Mouse (Mus musculus) monocyte, adult 5-6 weeks (primary cell): Measurements from ENCODE around the gene Npepps. TPM values are rescaled to one million over a fixed set of nuclear protein-coding genes. Genes with fewer than 3 reads are reported as not detected.
"Not testable (repeated sequence)": the region's sequence is repeated elsewhere in the genome, so short reads cannot be mapped to it uniquely, and the experiment has no call there.

ENCODE experiments used
- ATAC-seq: fragments of 153-309, 156-312 bp; replicated peaks from 2 replicates; pipeline ENCODE4 v1.8.0; 2017; ENCODE audit warnings: mild to moderate bottlenecking; ENCODE audit not compliant: low TSS enrichment, insufficient number of reproducible peaks, severe bottlenecking, poor library complexity, low FRiP score
- total RNA-seq: library from RNA; stranded (forward); fragments of 200-1000, 200-491, 200-594 nt; gene quantifications from 3 replicates; pipeline ENCODE4 v1.2.3, GENCODE M21; 2017

Npepps gene
- total RNA-seq, 1 experiment from 2014 or later, result 23.9 TPM

DNA sequence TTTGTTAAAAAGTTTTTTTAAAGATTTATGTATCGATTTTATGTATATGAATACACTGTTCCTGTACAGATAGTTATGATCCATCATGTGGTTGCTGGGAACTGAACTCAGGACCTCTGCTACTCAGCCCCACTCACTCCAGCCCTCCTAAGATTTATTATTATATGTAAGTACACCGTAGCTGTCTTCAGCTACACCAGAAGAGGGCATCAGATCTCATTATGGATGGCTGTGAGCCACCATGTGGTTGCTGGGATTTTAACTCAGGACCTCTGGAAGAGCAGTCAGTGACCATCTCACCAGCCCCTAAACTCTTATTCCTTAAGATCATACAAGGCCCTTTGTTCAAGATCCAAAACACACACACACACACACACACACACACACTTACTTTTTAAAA is 10.4 kb downstream of the Npepps start:
- not testable (repeated sequence) for ATAC-seq

DNA sequence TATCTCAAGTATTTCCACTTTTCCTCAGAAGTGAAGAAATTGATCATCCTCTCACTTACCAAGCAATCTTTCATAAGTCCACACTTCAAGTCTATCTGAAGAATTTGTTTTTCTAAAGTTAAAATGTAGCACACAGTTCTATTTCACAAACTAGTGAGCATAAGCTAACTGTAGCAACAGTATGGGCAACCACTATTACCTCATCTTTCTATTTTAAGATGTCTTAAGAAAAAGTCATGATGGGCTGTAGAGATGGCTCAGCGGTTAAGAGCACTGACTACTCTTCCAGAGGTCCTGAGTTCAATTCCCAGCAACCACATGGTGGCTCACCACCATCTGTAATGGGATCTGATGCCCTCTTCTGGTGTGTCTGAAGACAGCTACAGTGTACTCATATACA is 13.9 kb downstream of the Npepps start:
- ATAC-seq, result not testable (repeated sequence)

DNA sequence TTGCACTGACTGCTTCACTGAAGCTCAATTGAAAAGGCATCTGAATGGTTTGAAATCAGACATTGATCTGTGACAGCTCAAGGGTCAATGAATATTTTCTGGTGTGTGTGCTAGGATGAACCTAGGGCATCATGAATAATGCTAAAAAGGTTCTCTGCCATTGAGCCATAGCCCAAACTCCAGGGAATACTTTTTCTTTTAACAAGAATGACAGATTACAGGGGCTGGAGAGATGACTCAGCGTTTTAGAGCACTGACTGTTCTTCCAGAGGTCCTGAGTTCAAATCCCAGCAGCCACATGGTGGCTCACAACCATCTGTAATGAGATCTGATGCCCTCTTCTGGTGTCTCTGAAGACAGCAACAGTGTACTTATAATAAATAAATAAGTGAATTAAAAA is 30.8 kb downstream of the Npepps start:
- ATAC-seq, result not testable (repeated sequence)

DNA sequence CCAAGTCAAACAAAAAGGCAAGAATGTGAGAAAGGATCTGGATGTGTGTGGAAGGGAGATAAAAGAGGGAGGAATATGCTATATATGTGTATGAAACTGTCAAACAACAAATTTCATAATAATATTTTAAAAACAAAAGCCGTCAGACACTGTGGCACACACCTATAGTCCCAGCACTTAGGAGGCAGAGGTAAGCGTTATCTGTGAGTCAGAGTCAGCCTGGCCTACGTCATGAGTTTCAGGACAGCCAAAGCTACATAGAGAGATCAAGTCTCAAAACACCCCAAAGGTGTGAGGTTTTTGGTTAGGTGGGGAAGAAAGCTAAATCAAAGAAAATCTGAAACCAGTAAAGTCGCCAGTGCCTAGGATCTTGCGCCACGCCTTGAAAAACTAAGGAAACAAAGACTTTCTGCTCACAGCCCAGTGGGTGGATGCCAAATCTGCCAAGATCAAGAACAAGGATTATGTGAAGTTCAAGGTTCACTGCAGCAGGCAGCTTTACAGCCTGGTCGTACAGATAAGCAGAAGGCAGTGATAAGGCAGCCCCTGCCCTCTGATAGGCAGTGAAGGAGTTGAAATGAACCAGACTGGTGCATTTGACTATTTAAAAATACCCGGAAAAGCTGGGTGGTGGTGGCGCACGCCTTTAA is 33.8 kb downstream of the Npepps start:
- ATAC-seq, result no peak

DNA sequence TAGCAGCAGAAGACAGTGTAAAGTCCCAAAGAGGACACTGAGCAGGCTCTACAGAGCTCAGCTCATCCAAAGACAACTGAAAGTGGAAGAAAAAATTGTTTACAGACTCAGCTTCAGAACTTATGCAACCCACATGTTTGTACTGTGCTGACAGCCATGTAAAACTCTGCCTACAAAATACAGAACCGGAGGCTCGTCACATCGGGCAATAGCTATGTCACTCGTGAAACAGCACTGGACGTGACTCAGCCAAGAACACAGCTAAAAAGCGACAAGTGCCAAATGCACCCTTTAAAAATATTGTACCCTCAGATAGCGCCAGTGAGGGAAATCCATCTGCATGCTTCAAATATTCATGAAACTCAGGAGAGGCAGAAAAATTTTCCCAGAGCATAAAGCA is 39.1 kb downstream of the Npepps start:
- ATAC-seq, result no peak

DNA sequence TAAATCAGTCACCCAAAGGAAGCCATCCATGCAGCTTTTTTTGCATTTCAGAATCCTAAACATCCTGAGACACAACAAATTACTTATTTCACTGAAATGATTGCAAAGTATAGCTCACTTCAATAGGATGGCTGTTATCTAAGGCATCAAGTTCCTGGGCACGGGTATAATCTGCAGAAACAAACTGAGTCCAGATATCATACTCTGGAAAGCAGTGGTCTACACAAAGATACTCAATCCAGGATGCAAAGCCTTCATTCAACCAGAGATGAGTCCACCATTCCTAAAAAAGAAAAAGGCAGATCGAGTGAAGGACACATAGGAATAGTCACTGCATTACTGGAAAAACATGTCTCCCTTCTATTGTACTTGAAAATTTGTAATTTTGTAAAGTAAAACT is 42.5 kb downstream of the Npepps start:
- no peak for ATAC-seq

DNA sequence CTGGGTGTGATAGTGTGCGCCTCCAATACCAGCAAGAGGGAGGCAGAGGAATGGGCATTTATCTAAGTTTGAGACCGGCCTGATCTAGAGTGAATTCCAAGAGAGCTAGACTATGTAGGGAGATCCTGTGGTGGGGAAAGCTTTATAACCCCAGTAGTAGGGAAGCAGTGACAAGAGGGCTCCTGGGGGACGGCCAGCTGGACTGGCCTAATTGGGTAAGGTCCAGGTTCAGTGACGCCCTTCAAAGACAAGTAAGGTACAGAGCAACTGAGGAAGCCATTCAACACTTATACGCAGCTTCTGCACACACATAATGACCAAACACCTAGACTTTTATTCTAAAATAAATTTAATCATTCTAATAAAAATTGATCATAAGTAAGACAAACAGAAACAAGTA is 48.0 kb downstream of the Npepps start:
- no peak for ATAC-seq

DNA sequence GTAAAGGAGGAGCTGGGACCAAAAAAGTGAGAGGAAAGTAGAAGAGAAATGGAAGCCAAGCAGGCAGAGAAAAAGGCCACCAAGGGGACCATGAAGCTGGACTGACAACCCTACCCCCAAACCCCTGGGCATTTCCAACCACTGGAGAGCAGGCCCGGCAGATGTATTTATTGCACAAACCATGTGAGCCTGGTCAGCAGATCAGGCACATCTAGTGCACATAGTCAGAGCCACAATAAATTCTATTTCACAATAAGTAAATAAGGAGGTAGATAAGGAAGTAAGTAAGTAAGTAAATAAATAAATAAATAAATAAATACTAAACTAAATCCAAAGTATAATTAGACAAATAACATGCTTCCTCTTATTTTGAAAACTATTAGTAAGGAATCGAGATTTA is 51.0 kb downstream of the Npepps start:
- ATAC-seq, result no peak

DNA sequence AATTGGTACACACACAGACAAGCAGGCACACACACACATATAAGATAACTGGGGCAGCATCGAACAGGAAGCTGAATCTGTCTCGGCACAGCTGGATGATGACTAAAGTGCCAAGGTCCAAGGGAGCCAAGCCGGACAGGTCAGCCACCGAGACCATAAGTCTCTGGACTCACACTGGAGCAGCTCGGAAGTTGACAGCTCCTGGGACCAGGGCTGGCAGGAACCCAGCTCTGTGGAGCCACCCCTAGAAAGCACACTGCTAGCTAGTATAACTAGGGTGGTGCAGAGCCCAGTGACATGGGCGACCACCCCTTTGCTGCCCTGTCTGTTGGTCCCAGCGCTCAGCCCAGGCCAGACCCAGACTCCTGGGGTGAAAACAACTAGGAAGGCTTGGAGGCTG is 51.5 kb downstream of the Npepps start:
- no peak for ATAC-seq

DNA sequence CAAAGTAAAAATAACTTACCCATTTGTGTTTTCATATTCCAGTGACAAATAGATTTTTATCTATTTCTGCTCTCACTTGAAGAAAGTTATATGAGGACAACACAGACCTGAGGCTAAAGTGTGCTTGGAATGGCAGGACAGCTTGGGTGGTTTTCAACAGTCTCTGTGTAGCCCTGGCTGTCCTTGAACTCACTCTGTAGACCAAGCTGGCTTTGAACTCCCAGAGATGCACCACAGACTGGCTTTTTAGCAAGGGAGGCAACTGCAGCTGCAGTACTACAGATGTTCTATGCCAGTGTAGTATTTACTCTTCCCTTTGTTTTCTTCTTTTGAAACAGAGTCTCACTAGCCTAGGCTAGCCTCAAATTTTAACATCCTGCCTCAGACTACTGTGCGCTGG is 54.3 kb downstream of the Npepps start:
- ATAC-seq, result no peak

DNA sequence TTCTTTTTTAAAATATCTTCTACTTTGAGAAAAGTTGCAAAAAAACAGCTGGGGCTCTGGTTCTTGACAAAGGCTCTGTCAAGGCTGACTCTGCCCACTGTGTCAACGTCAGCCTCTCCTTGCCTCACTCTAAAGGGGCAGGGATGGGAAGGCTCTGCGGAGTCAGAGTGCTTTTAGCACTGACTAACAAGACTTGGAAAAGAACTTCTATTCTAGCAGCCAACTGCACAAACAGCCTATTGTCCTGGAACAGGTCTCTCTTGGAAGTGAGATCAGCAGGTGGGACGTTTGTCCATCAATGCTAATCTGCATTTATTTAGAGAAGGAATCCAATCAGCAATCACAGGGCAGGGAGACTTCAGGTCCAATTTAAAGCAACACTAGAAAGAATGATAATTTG is 57.0 kb downstream of the Npepps start:
- ATAC-seq, result no peak

DNA sequence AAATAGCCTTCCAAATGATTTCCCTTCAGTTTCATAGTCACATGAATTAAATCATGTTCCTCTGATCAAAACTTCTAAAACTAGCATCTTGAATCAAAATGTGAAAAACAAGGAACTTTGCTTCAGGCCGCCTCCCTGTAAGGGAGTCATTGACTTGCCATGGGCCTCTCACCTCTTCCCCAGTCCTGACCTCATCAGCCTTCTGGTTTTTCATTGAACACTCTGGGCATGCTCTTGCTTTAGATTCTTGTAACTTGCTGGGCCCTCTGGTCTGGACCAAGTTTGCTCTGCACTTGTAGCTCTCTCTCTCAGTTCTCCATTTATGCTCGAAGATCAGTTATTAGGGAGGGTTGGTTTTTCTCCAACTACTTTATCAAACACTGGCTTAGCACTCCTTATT is 58.8 kb downstream of the Npepps start:
- no peak for ATAC-seq

DNA sequence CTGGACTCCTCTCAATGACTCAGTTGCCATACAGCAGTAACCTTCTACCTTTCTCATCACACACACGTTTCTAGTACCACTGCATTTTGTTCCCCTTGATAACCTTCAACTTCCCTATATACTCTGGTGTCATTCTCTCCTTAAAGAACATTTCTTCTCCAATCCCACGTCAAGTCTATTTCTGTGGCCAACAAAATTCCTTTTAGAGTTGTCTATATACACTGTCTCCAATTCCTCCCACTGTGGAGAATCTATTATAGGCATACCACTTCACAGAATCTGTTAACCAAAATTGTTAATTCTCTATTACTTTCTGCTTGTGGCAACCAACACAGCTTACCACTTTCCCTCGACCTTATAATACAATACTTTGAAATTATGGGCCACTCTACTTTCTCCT is 60.2 kb downstream of the Npepps start:
- ATAC-seq, result no peak

DNA sequence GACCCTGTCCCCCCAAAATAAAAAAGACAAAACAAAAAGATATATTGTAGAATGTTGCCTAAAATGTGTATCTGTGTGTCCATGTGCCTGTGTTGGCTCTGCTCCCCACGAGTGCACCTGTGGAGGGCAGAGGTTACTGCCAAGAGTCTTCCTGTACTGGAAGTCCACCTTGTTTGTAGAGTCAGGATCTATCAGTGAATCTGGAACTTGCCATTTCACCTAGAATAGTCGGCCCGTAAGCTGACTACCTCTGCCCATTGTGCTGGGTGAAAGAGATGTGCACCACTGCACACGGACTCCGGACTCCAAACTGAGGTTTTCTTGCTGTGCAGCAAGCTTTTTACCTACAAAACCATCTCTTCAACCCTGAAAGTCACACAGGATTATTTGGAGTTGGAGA is 66.0 kb downstream of the Npepps start:
- no peak for ATAC-seq

DNA sequence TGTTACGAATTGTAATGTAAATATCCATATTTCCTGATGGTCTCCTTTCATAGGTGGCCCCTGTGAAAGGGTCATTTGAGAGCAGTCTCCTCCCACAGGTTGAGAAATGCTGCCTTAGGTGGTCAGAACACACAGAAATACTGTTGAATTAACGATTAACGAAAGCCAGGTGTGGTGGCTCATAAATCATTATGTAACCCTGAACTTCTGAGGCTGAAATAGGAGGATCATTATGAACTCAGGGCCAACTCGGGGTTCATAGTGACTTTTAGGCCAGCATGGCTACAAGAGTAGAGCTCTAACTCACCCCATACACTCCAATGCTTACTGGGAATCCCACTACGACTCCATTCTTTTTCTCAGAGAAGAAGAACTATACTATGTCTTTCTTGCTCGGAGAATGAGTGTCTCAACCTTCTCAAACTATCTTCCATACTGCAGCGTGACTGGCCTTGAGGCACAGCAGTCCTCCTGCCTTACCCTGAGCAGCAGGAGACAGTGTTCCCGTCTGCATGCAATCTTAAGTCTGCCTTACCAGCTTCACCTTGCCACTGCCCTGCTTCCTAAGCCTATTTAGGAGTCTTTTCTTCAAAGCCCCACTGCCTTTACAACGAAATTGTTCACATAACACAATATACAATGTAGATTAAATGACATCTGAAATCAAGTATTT is 69.6 kb downstream of the Npepps start:
- ATAC-seq, result no peak

DNA sequence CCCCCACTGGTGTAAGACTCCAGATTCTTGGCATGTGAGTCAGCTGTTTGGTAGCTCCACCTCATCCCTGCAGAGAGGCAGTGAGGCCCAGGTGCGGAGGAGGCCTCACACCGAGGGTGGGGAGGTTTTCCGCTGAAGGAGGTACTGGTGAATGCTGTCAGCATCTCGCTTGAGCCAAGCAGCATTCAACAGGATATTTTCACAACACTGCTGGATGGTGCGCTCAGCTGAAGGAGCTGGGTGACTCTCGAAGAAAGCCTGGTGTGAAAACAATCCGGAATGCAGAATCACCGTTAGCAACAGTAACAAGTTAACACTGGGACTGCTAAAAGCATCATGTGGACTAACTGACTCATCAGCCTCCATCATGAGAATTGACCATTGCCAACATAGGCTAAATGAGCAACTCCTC is 73.4 kb downstream of the Npepps start:
- no peak for ATAC-seq

DNA sequence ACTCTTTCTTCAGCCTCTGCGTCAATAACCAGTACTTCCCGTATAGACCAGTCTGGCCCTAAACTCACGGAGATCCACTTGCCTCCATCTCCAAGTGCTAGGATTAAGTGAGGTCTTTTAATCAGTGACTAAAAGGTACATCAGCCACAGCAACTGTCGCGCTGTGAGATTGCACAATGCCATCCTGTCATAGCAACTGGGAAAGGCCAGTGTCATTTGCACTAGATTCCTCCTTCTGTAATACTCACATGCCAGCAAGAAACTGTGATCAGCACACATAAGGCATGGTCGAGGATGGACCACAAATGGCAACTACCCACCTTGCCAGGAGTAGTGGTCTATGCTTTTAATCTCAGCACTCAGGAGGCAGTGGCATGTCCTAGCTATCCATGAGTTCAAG is 80.9 kb downstream of the Npepps start:
- ATAC-seq, result 0 out of 2 replicates have a peak, but pooled peaks have one; percentile 12

DNA sequence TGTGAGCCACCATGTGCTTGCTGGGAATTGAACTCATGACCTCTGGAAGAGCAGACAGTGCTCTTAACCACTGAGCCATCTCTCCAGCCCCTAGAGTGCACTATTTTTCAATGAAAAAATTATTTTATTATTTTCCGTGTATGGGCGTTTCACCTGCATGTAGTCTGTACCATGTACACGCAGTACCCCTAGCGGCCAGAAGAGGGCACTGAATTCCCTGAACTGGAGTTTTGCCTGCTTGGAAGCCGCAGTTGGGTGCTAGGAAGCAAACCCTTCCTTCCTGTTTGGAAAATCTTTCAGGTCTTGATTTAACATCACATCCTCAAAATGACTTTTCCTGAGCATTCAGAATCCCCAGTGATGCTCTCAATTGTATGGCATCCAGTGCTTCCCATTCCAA is 81.8 kb downstream of the Npepps start:
- ATAC-seq, result peak; percentile 70; the same call in 1 of the 2 replicates

DNA sequence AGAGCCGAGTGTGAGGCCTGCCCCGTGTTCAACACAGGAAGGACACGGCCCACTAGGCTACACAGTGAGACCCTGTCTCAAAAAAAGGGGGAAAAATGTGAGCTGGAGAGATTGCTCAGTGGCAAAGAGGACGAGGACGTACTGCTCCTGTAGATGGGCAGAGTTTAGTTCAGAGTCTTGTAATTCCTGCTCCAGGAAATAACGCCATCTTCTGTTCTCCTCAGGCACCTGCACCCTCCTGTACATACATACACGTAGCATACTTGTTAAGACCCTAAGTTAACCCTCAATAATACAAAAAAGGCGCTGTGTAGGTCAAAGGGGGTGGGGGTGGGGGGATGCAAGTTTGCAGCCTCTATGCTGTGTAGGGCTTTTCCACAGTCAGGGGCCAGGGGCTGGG is 83.4 kb downstream of the Npepps start:
- no peak for ATAC-seq

DNA sequence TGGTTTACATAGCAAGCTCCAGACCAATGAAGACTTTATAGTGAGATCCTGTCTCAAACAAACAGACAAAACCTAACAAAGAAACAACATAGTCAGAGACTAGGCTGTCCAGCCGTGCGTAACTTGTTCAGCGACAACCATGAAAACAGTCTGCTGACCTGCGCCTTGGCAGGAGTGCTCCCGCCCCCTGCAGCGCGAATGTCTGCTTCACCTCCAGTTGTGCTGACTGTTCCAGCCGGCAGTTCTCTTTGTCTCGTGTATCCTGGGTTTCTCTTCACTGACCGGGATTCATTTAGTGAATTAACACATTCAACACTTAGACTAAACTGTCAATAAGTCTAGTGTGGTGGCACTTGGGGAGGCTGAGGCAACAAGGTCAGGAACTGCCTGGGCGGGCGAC is 83.9 kb downstream of the Npepps start:
- no peak for ATAC-seq

DNA sequence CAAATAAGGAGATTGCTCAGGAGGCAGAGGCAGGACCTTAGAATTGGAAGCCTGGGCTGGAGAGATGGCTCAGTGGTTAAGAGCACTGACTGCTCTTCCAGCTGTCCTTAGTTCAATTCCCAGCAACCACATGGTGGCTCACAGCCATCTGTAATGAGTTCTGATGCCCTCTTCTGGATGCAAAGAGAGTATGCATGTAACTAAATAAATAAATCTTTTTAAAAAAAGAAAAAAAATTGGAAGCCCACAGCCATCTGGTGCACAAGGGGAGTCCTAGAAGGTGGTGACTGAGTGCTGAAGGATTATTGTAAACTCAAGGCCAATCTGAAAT is 87.9 kb downstream of the Npepps start:
- no peak for ATAC-seq
